Mouse (Mus musculus) CD4-positive, CD25-positive, alpha-beta regulatory T cell, adult 4 months (primary cell): ENCODE results near the gene Tgm5. TPM values are rescaled to one million over a fixed set of nuclear protein-coding genes. Genes with fewer than 3 reads are reported as not detected.
"Not testable (repeated sequence)": the region's sequence is repeated elsewhere in the genome, so short reads cannot be mapped to it uniquely, and the experiment has no call there.

ENCODE experiments used
- ATAC-seq: one replicate; pipeline ENCODE4 v1.8.0; 2017
- polyA plus RNA-seq, 2 experiments: library from polyadenylated mRNA; unstranded; fragments of 100-300 nt; shearing (Covaris generic); gene quantifications; one replicate each; pipeline ENCODE4 v1.2.1; 2017

Gene Tgm5
- polyA plus RNA-seq, 2 experiments from 2014 or later: not detected

- no peak for ATAC-seq
Observed at GRCm38 (mm10) chr2:121039382-121039781, 46.3 kb downstream of the Tgm5 start.

DNA sequence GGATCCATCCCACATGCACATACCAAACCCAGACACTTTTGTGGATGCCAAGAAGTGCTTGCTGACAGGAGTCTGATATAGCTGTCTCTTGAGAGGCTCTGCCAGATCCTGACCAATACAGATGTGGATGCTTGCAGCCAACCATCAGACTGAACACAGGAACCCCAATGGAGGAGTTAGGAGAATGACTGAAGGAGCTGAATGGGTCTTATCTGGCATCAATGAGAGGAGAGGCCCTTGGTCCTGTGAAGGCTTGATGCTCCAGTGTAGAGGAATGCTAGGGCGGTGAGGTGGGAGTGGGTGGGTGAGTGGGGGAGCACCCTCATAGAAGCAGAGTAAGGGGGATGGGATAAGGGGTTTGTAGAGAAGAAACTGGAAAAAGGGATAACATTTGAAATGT is 46.8 kb downstream of the Tgm5 start:
- ATAC-seq: not testable (repeated sequence)

- no peak for ATAC-seq
Observed at GRCm38 (mm10) chr2:121036733-121037341, 48.8 kb downstream of the Tgm5 start, which contains the start of gene Epb42. TSS of gene Epb42 (minus strand) at chr2:121037072.

- no peak for ATAC-seq
Observed at GRCm38 (mm10) chr2:121022918-121023317, 62.7 kb downstream of the Tgm5 start.

DNA sequence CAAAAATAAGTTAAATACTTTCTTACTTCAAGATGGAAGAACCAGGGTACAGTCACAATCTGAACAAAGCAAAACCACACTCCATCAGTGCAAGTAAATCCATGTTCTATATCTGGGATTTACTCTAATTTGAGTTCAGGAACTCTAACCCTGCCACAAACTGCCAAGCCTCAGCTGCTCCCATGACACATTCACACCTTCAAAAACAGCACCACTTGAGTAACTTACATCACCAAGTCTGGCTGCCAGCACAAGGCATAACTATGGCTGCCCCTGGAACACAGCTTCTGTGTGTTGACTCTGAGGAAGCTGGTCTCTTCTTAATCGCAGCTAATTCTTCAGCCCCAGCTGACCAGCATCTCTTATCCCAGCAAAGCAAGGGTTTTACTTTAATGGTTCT is 68.5 kb downstream of the Tgm5 start:
- ATAC-seq: no peak

GRCm38 (mm10) chr2:121016226-121016625 is 69.4 kb downstream of the Tgm5 start:
- ATAC-seq: no peak

GRCm38 (mm10) chr2:121015507-121015906 is 70.1 kb downstream of the Tgm5 start:
- no peak for ATAC-seq

DNA sequence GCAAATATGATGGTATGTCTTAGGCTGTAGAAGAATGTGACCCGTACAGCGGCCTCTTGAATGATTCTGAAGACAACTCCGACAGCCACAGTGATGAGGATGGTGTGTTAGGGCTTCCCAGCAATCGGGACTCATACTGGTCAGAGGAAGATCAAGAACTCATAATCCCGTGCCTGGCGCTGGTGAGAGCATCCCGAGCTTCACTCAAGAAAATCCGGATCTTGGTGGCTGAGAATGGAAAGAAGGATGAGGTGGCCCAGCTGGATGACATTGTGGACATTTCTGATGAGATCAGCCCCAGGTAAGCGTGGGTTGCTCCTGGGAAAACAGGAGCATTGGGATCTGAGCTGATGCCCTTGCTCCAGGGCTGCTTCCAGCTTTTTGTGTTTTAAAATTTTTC is 73.0 kb downstream of the Tgm5 start:
- ATAC-seq: no peak

DNA sequence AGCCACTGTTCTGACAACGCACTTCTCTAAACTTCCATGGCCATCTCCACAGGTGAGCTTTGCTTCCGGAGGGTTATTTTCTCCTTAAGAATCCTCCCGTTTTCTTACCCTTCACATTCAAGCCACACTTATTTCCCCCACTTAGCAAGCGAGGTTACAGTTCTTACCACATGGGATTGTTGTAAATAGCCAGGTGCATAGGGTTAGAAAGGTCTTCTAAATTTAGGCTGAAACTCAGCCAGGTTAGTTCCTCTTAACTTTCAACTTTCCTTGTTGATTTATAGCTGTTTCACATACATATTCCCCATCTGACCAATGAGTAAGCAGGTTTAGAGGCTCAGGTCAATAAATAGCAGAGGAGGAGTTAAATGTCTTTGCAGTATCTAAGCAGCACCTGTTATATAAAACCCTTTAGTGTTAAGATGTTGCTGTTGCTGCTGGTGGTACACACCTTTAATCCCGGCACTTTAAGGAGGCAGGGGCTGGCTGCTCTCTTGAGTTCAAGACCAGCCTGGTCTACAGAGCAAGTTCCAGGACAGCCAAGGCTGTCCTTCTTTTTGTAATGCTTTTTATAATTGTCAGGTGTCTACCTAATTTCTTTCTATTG is 76.5 kb downstream of the Tgm5 start:
- no peak for ATAC-seq

GRCm38 (mm10) chr2:121008664-121009007 is 77.0 kb downstream of the Tgm5 start:
- peak; percentile 4 for ATAC-seq

DNA sequence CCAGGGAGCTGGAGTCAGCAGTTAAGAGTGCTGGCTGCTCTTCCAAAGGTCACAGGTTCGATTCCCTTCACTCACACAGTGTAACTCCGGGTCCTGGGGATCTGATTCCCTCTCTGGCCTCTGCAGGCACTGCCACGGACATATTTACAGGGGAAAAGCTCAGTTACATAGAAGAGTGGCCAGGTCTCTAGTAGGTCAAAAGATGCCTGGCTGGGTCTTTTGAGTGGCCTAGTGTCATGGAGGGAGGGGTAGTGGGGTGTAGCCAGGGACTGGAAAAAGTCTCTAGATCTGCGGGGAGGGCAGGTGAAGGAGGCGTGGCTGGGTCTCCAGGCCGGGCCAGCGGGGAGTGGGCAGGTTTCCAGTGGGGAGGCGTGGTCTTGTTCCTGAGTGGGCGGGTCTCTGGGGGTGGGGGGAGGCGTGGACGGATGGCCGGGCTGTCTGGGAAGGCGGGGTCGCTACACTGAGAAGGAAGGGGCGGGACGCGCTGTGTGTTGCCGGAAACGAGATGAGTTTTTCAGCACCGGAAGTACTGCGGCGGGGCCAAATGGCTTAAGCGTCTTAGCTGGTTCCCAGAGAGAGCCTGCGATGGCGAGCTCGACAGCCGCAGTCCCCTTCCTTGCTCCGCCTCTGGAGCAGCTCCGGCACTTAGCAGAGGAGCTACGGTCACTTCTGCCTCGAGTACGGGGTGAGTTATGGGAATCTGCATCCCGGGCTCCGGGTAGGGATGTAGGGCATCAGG is 77.5 kb downstream of the Tgm5 start, which contains the start of gene Ccndbp1:
TSS of gene Ccndbp1 (plus strand) at position 479 of the 739 bp plus-strand sequence.
- peak; percentile 99 for ATAC-seq

DNA sequence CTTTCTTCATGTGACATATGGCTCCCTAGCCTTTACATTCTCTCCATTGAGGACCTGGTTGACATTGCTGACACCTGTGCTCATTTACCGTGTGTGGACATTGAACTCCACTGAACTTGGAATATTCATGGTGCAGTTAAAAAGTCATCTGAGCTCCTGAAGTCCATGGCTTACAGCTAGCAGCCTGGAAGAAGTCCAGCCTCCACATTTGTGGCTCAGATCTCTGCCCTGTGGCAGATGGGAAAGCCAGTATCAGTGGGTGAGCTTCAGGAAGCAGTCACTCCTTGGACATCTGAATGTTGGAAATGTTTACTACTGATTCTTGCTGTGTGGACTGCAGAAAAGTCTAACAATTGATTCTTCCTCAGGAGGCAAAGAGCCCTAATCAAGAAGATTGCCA is 78.7 kb downstream of the Tgm5 start:
- no peak for ATAC-seq

- ATAC-seq: no peak
Observed at GRCm38 (mm10) chr2:121004018-121004811, 81.4 kb downstream of the Tgm5 start.

DNA sequence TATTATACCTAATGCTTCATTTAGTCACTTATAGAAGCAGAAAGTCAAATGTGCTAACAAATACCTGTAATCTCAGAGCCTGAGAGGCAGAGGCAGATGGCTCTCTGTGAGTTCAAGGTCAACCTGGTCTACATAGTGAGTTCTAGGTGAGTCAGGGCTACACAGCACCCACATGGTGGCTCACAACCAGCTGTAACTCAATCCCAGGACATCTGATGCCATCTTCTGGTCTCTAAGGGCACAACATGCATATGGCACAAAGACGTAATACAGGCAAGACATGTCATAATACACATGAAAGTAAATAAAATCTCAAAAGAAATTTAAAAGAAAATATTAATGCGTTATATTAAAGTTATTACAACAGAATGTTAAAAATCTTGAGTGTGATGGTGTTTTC is 82.1 kb downstream of the Tgm5 start:
- ATAC-seq: no peak

- no peak for ATAC-seq
Observed at GRCm38 (mm10) chr2:120998863-120999262, 86.8 kb downstream of the Tgm5 start.

DNA sequence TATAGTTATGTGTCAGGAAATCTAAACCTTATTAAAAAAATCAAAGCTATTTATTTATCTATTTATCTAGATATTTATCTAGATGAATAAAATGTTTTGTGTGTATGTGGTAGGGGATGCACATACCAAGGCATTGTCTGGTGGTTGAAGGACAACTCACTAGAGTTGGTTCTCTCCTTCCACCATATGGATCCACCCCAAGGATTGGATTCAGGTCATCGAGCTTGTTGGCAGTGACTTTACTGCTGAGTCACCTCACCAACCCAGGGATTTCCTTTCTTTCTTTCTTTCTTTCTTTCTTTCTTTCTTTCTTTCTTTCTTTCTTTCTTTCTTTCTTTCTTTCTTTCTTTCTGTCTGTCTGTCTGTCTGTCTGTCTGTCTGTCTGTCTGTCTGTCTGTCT is 89.0 kb downstream of the Tgm5 start:
- ATAC-seq: not testable (repeated sequence)

Other genes with a start within 250 kb of the Tgm5 start
- 1 to 10 TPM; 4.9 to 6.3 TPM for gene Cdan1, start 235.7 kb downstream of the Tgm5 start, polyA plus RNA-seq
- under 1 TPM; 0.66 to 0.91 TPM for gene Ttbk2, start 235.2 kb downstream of the Tgm5 start, polyA plus RNA-seq
- gene Ubr1, start 115.1 kb downstream of the Tgm5 start, polyA plus RNA-seq: 10 to 100 TPM; 46.2 to 47.3 TPM
- 10 to 100 TPM; 11.0 to 15.5 TPM for gene Tmem62, start 108.8 kb downstream of the Tgm5 start, polyA plus RNA-seq
- 100 to 1,000 TPM; 149 to 151 TPM for gene Ccndbp1, start 77.4 kb downstream of the Tgm5 start, polyA plus RNA-seq
- gene Epb42, start 48.8 kb downstream of the Tgm5 start, polyA plus RNA-seq: under 1 TPM; 0.35 to 0.42 TPM
- under 1 TPM in 1 of 2 experiments, not detected in 1; 0.30 TPM for gene Tgm7, start 24.0 kb upstream of the Tgm5 start, polyA plus RNA-seq
- gene Adal, start 54.6 kb upstream of the Tgm5 start, polyA plus RNA-seq: 10 to 100 TPM; 15.3 to 25.7 TPM
- 10 to 100 TPM in 1 of 2 experiments, 1 to 10 TPM in 1; 6.7 to 12.3 TPM for gene Lcmt2, start 54.8 kb upstream of the Tgm5 start, polyA plus RNA-seq
- 100 to 1,000 TPM in 1 of 2 experiments, 10 to 100 TPM in 1; 92.2 to 131 TPM for gene Tubgcp4, start 84.8 kb upstream of the Tgm5 start, polyA plus RNA-seq
- gene Zscan29, start 85.3 kb upstream of the Tgm5 start, polyA plus RNA-seq: 10 to 100 TPM; 30.4 to 44.1 TPM
- gene Trp53bp1, start 185.6 kb upstream of the Tgm5 start, polyA plus RNA-seq: 10 to 100 TPM; 31.6 to 38.7 TPM
- under 1 TPM; 0.03 to 0.09 TPM for gene Map1a, start 203.8 kb upstream of the Tgm5 start, polyA plus RNA-seq